Mouse (Mus musculus) MN1 (cell line): ENCODE data around the gene Pde4d.

Experiments
- DNase-seq: peaks from one replicate; pipeline ENCODE4 v3.0.0-alpha.2; 2016; ENCODE audit warnings: low spot score

The Pde4d gene

DNA sequence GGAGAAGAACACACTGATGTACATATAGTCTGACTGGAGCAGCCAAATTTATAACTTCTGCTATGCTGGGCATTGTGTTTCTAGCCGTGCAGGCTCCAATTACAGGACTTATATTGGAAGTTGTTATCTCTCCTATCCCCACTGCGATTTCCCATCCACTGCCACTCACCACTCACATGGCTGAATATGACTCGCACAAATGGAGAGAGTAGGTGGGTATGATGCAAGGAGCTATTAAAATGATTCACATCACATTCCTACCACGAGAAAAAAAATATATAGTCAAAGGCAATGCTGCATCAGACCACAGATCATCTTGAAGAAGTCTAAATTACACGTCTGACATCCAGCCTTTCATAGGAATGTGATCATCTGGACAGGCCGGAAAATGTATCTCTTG is 725.5 kb downstream of the Pde4d start:
- DNase-seq: no peak

DNA sequence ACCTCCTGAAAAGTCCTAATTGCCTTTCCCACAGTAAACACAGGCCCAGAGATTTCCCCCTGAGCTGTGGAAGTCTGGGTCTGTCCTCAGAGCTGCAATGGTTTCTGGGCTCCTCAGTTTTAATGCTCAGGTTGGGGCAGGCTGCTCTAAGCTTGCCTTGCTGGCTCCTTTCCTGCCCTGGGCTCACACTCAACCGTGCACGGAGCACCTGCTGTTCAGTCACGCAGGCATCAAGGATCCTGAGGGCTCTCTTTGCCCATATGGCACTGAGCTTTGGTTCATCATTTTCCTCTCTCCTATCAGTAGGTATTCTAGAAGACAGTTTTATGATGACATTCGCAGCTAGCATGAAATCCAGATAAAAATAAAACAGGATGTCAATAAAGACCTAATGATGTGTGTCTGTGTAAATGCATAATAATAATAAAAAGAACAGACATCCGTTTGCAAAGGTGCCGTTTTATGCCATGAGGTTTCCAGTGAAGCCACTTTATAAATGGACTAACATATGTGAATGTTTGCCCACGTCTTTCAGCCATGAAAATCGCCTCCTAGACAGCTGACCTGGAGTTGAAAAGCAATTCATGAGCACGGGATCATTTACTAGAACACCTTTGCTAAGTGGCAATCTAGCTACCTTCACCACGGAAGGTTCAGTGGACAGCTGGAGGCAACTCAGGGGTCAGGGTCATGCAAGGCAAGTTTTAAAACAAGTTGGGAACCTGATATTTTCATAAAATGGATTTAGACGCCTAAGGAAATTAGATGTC is 726.3 kb downstream of the Pde4d start:
- DNase-seq: no peak

DNA sequence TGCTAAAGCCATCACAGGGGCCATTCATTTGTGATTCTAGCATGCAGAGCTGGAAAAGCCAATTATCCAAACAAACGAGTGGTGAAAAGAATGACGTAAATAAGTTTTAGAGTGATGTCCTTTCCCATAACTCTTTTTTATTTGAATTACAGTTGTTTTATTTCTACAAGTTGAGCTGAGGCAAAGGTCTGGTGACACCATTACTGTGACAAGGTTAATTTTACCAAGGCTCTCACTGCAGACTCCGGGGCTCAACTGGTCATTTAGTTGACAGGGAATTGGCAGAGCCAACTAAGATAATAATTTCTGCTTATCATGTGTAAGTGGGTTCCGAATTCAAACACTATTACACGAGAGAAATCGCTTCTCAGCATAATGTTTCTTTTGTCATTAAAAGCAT is 731.6 kb downstream of the Pde4d start:
- DNase-seq: no peak

DNA sequence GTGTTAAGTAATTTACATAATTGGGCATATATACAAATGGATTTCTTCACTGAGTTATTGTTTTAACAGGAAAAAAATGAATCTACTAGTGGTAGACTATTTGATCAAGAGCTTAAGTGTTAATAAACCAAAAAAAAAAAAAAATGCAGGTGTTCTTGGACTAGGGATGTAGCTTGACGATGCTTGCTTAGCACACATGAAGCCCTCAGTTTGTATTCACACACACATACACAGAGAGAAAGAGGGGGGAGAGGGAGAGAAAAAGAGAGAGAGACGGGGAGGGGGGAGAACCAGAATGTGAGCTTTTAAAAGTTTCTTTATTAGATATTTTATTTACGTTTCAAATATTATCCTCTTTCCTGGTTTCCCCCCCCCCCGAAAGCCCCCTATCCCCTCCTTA is 740.9 kb downstream of the Pde4d start:
- no peak for DNase-seq

DNA sequence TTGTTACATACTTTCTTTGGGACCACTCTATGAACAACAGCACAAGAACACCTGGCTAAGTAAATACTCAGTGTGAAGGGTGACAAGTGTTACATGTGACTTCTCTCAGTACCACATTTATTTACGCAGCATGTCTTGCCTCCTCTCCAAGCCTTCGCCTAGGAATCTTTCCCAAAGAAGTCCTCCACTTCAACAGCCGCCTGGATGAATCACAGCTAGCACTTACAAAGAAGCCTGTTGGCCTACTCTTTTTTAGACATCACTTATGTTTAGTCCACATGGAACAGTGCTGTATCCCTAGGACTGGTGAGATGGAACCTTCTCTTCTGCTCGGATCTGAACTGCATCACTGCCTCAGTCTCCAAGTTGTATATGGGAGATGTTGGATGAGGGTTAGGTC is 741.4 kb downstream of the Pde4d start:
- no peak for DNase-seq

DNA sequence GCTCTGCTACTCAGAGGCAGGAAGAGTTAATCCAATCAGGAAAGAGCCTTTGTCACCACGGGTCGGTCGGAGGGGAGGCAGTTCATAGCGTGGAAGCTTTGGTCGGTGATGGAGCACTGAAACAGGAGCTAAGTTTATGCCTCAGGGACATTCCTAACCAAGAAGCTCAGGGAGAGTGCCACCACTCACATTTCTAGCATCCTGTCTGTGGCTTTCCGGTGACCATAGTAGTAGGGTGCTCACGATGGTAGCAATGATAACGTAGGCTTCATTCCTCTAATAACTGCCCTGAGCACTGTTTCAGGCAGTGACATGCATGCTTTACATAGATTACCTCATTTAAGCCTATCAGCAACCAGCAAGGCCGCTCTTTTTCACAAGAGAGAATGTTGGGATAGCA is 755.8 kb downstream of the Pde4d start:
- no peak for DNase-seq

DNA sequence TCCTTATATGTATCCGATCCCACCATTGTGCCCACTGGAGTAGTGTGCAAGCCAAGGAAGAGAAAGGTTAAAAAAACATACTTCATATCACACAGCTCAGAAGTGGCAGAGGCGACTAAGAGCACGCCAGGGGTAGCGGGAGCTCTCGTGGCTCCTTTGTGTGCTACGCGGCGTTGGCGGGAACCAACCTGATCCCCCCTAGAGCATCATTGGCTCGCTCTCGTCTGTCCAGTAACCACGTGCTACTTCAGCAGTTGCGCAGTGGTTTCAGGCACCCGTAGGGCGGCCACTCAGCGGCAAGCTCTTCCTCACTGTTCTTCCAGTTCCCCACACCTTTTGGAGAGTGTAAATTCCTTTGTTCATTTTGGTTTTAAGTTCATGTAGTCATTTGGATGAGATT is 758.9 kb downstream of the Pde4d start:
- DNase-seq: no peak

DNA sequence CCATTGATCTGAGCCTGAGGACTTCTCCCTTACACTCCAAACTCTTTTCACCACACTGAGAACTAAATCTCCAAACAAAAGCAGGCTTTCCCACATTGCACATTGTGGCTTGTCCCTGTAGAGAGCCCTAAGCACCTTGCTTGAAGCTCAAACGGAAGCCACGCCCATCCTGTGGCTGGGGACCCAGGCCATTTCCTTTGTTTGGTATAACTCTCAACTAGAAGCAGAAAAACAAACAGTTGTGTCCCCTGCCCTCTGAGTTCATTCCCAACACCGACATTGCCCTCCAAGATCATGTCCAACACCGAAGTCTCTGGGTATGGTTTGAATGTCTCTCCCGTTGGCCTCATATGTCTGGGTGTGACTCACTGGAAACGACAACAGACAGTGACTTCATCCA is 759.7 kb downstream of the Pde4d start:
- no peak for DNase-seq

DNA sequence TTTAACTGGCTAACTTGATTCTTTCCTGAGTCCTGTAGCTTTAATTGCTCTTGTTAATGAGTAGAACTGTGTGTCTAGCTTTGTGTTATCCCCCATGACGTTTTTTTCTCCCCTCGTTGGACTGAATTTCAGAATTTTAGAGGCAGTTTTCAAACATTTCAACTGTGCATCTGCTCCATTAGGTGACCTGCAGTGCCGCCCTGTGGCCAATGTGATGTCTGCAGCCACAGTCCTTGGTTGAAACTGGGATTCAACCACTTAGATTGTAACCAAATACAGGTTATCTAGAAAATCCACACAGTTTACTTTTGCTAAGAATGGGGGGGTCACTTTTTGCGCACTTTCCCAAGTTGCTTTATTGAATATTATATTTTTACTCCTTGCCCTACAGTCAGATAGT is 760.7 kb downstream of the Pde4d start:
- DNase-seq: peak; percentile 79

DNA sequence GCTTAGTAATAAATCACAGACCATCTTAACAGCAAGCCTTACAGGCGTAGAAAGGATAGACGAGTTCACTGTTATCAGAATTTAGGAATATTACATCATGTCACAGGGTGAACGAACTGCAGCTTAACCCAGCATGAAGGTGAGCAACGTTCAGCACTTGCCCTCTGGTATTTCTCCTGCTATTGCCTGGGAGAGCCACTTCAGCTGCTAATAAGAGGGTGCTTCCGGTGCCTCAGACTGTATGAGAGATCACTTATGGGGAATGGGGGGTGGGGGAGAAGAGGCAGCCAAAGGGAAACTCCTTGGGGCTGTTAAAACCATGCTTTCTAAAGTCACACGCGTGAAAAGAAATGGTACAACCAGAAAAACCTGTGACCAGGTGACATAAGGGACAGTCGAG is 761.7 kb downstream of the Pde4d start:
- no peak for DNase-seq

DNA sequence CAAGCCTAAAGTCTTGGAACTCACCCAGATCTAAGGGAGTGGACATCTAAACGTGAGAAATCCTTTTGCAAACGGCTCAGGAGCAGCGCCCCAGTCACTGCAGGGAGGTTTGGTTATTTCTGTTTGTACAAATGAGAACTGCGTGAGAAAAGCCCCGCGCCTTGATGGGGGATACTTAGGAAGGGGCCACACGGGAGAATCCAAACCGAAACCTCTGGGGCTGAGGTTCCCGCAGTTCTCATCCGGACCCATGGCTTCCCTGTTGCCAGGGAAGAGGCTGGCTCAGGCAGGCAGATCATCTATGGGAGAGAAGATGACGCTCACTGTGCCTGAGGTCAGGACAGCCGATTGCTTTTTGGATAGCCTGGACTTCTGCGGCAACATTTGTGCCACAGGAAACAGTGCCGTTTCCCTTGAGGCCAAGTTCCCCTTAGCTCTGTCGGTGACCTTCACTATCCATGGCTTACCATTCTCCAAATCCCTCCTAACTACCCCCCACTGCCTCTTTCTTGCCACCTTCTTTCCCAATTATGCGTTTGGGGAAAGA is 762.3 kb downstream of the Pde4d start:
- DNase-seq: peak; percentile 39

DNA sequence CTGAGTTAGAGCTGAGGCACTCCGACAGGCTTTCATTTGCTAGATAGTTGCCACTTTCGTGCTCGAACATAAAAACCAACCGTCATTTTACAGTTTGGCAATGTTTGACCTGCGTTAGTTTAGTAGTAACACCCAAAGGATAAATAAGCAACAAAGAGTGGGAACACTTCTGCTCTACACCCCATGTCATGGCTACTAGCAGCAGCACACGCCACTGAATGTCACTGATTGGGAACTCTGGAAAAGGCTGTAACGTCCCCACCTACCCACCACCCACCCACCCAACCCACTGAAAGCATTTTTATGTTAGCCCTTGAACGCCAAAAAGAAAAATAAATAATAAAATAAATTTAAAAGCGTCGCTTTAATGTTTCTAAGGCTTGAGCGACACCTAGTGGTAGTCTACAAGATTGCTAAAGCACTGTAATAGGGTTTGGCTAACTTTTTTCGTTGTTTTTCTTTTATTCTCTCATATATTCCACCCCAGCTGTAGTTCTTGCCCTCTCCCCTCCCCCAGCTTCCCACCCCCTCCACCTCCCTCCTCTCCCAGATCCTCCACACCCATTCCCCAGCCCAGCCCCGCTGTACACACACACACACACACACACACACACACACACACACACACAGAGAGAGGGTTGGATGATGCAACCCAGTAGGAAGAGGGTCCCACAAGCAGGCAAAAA is 763.2 kb downstream of the Pde4d start:
- peak; percentile 73 for DNase-seq

DNA sequence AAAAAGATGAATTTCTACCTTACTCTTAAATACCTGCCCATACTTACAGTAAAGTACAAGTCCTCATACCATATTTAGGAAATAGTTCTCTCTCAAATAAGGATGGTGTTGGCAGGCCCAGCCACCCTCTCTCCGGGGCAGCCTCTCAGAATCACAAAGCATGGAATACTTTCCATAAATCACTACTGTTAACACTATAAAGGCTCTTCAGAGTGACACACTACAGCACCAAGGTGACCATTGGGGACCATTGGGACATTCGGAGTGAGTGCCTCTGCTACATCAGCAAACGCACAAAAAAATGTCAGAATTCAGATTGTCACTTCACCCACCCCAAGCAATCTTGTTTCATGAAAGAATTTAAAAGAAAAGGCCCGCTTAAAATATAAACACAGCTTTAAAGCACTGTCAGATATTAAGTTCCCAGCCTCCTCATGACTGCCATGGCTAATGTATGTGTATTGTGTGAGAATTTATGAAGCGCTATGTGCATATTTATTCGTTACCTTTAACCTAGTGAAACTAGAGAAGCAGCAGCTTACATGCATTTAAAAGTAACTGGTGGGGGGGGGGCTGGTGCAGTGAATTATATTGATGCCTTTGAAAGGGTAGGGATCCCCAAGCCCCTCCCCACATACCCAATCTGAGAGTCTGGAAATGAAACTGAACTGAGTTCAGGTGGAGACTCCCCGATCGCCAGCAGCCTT is 769.4 kb downstream of the Pde4d start:
- DNase-seq: no peak

DNA sequence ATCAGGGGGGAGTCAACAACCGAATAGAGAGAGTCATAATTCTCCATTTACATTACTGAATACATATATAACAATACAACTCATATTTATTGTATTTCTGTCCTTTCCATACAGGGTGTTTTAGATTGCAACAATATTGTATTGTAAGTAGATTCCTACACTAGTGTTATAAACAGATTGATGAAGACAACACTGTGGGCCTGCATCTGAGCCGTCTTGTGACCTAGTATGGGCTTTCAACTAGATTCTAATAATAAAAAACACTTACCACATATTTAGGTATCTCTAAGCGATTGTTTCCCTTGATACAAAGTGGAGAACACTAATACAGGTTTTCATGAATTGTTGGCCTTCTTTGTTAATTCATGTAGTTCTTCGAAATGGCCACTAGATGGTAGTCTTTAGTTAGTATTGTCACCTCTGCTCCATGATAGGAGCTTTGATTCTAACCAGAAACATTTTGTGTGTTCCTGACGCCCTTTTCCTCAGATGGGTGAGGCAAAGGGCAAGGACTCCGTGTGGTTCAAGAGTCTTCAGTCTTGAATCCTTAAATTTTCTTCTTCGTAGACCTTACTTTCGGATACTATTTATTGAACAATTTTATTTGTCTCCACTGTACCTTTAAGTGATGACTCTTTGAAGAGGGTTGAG is 779.3 kb downstream of the Pde4d start:
- DNase-seq: peak; percentile 90

DNA sequence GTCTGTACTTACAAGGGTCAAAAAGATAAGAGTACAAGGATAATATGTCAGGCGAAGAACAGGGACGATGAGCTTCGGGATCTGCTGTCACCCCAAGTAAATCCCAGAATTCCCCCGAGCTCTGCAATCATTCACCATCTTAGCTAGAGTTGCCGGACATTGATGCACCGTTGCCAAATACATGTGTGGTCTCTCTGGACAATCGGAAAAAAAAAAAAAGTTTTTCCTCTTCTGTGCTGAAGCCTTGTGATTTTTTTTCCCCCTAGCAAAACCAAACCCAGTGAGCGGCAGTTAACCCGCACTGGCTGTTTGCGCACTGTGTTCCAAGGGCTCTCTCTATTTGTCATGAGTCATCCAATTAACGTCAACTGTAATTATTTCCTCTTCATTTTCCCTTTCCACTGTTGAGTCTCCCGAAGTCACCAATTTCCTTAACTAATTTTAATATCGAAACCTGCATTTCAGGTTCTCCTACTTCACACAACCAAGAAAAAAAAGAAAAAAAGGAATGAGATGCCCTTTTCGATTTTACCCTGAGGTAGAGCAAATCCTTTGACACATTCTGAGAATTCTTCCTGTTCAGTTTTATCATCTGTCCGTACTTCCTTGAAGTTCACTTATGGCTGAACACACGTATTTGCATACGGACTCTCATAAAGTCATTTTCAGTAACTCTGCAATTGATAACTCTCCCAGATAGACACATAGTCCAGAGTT is 780.0 kb downstream of the Pde4d start:
- peak; percentile 79 for DNase-seq

DNA sequence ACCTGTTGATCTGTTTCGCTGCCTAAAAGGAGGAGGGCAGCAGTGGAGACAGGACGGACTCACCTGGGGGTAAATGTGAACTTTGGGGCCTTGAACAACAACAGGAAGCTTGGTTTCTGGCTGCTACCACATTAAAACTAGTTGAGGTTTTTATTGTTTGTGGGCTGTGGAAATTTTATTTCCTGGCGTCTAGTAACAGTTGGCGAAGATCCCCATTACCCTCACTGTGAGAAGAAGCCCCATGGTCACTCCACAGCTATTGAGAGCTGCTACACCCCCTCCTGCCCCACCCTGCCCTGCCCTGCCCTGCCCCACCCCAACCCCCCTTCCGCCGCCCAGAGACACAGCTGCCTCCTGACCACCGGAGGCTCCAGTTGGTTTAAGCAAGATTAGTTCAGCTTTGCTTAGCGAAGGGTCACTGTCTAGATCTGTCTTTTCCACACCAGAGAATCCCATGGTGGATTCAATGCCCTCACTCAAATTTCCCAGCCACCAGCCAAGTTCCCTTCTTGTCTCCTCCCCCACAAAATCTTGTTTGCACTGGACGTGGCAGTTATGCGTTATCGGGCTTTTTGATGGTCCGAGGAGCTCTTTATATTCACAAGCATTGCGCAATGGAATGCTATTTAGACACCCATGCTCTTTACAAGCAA is 780.7 kb downstream of the Pde4d start:
- DNase-seq: peak; percentile 49

DNA sequence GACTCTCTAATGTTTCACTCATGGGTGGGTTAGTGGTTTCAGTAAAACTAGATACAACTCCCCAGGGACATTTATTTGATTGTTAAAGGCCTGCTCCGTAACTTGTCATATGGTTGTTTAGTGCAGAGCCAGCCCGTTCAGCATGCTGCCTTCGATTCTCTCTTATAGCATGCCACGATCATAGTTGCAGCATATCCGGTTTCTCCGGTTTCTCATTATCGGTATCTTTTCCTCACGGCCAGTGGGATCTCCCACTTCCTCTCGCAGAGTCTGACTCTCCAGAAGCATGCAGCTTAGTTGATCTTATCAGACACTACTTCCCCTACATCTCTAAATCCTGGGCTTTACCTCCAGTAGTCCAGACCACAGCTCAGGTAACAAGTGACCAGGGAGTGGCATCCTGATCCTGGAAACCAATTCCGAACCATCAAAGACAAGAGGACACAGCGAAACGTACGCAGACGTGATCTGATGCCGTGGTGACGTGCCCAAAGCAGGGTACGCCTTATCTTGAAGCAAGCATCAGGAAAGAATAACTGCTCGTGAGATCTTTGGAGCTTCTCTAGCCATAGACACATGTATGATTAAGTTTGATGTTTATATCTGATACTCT is 782.2 kb downstream of the Pde4d start:
- peak; percentile 69 for DNase-seq

DNA sequence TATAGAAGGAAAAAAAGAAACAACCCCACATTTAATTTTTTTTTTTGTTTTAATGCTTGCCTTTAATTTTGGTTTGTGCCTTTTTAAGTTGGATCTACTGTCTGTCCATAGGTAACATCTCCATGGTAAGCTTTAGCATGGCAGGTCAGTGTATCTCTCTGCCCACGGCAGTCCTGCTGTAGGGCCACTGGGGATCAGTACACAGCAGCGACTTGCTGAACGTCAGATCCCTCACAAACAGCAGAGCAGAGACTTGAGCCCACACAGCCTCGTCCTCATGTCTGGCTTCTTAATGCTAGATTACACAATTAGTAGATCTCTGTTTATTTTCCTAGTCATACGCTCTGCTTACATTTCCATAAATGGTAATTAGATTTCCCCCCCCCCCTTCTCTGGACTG is 782.8 kb downstream of the Pde4d start:
- peak; percentile 58 for DNase-seq

DNA sequence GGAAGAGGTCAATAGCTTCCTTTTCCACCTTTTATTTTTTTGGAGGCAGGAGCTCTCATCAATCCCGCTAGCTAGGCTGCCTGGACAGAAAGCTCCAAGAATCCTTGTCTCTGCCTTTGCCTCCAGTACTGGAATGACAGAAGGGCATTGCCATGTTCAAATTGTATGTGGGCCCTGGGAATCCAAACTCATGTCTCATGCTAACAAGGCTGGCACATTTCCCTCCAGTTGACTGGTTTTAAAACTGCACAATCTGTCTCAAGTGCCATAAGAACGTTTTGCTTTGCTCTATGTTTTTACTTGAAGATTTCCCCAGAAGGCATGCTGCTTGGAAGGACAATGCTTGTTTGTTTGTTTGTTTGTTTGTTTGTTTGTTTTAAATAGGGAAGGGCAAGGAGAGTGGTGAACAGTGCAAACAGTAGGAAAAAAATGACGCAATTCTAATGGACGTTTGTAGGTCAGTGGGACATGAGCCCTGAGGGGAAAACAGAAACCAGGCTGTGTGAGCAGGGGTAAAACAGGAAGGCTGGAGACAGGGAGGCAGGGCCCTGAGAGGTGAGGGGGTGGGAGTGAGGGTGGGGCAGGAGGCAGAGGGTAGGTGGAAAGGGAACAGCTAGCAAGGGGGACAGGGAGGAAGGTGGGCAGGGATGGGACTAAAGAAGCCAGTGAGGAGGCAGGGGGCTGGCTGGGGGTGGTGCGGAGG is 784.3 kb downstream of the Pde4d start:
- no peak for DNase-seq

DNA sequence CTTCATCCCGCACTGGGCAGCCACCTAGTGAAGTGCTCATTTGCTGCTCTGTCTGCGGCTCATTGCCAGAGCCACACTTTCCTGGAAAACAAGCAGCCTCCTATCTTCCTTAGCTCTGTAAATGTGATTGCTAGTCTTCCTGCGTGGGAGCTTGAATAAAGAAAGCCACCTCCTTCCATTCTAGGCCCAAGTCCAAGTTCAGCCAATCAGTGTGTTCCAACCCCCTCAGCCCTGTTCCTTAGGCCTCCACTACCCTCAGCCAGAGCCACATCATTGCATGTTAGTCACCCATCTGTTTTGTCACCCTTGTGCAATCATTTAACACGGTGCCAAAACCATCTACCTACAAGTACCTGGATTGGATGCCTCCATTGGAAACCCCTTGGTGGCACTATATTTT is 786.3 kb downstream of the Pde4d start:
- peak; percentile 29 for DNase-seq
